Mouse (Mus musculus) testis, adult 2 months (tissue): ENCODE measurements around the gene Perm1. TPM values are rescaled to one million over a fixed set of nuclear protein-coding genes. Genes with fewer than 3 reads are reported as not detected.

ENCODE experiments used
- H3K27ac ChIP-seq: fragments of 200-500 bp; 2 replicates; pipeline ENCODE4 v1.5.1; 2012; ENCODE audit warnings: low read depth, low read length; ENCODE audit not compliant: control insufficient read depth, insufficient read depth
- H3K27me3 ChIP-seq: fragments of 200-500 bp; 2 replicates; pipeline ENCODE4 v1.6.1; 2012; ENCODE audit warnings: mild to moderate bottlenecking, low read length, moderate library complexity; ENCODE audit not compliant: control insufficient read depth, insufficient read depth
- H3K36me3 ChIP-seq: fragments of 200-500 bp; 2 replicates; pipeline ENCODE4 v1.6.1; 2012; ENCODE audit warnings: mild to moderate bottlenecking, low read length; ENCODE audit not compliant: control insufficient read depth, insufficient read depth
- H3K4me1 ChIP-seq: fragments of 200-500 bp; 2 replicates; pipeline ENCODE4 v1.6.1; 2012; ENCODE audit warnings: low read length; ENCODE audit not compliant: control insufficient read depth, insufficient read depth
- H3K4me3 ChIP-seq: fragments of 200-500 bp; 2 replicates; pipeline ENCODE4 v1.5.1; 2012; ENCODE audit warnings: low read depth, mild to moderate bottlenecking, low read length, moderate library complexity, mixed read lengths; ENCODE audit not compliant: control insufficient read depth
- CTCF ChIP-seq: fragments of 200-500 bp; IDR thresholded peaks from 2 replicates; pipeline ENCODE4 v1.5.1; 2012; ENCODE audit warnings: low read depth, mild to moderate bottlenecking, inconsistent platforms, low read length, moderate library complexity; ENCODE audit not compliant: control insufficient read depth, insufficient read depth, insufficient replicate concordance
- POLR2A ChIP-seq: fragments of 200-500 bp; IDR thresholded peaks from 2 replicates; pipeline ENCODE4 v1.6.1; 2012; ENCODE audit warnings: low read depth, mild to moderate bottlenecking, inconsistent platforms, low read length, moderate library complexity; ENCODE audit not compliant: control insufficient read depth
- polyA plus RNA-seq: library from polyadenylated mRNA; depleted of rRNA; stranded (reverse); fragments of >200 nt; gene quantifications from 2 replicates; pipeline ENCODE4 v1.2.3, GENCODE M21; 2012; rRNA removed

The Perm1 gene
- polyA plus RNA-seq = not detected in 2 replicates

GRCm38 (mm10) chr4:156215649-156216048 lies at the start of gene Perm1:
Gene Perm1, plus strand, starts transcription at chr4:156215868.
- Histone ChIP-seq H3K36me3 (no peaks in the 10 kb centered on the region), H3K4me1 (no peaks in the 10 kb centered on the region), H3K27me3 (no peaks in the 10 kb centered on the region), H3K4me3 (no peak within 1 kb of the TSS), H3K27ac (no peak within 1 kb of the TSS)
- TF ChIP-seq CTCF (no peak), POLR2A (no peak)

GRCm38 (mm10) chr4:156166477-156166876 lies 49.2 kb upstream of the Perm1 start:
- Histone ChIP-seq H3K36me3 (no peaks in the 10 kb centered on the region), H3K27me3 (no peaks in the 10 kb centered on the region), H3K4me3 (no peak overlapping the region), H3K4me1 (no peaks in the 10 kb centered on the region), H3K27ac (no peak overlapping the region)
- no peak for TF ChIP-seq POLR2A
- no peak for TF ChIP-seq CTCF

GRCm38 (mm10) chr4:156168611-156169010 lies 47.1 kb upstream of the Perm1 start:
- H3K4me3 ChIP-seq = no peak overlapping the region
- H3K27me3 ChIP-seq = no peaks in the 10 kb centered on the region
- H3K27ac ChIP-seq = no peak overlapping the region
- H3K36me3 ChIP-seq = no peaks in the 10 kb centered on the region
- peaks cover 7% of the 10 kb centered on the region for H3K4me1 ChIP-seq
- no peak for TF ChIP-seq POLR2A
- TF ChIP-seq CTCF = no peak

- Histone ChIP-seq H3K27me3 (no peaks in the 10 kb centered on the region), H3K36me3 (no peaks in the 10 kb centered on the region), H3K4me3 (no peak overlapping the region), H3K27ac (no peak overlapping the region), H3K4me1 (peaks cover 7% of the 10 kb centered on the region)
- no peak for TF ChIP-seq POLR2A
- TF ChIP-seq CTCF = no peak
These were observed 46.5 kb upstream of the Perm1 start for GRCm38 (mm10) chr4:156169129-156169528.

- Histone ChIP-seq H3K4me3 (no peak overlapping the region), H3K36me3 (no peaks in the 10 kb centered on the region), H3K4me1 (peaks cover 7% of the 10 kb centered on the region), H3K27me3 (no peaks in the 10 kb centered on the region), H3K27ac (no peak overlapping the region)
- no peak for TF ChIP-seq POLR2A
- TF ChIP-seq CTCF = no peak
These were observed 43.8 kb upstream of the Perm1 start for GRCm38 (mm10) chr4:156171828-156172227.

GRCm38 (mm10) chr4:156177630-156178029 lies 38.0 kb upstream of the Perm1 start:
- peaks cover 5% of the 10 kb centered on the region for H3K4me1 ChIP-seq
- H3K27me3 ChIP-seq = no peaks in the 10 kb centered on the region
- no peak overlapping the region for H3K4me3 ChIP-seq
- H3K36me3 ChIP-seq = no peaks in the 10 kb centered on the region
- H3K27ac ChIP-seq = no peak overlapping the region
- TF ChIP-seq POLR2A (no peak), CTCF (no peak)

- Histone ChIP-seq H3K4me3 (no peak overlapping the region), H3K36me3 (no peaks in the 10 kb centered on the region), H3K27ac (no peak overlapping the region), H3K4me1 (no peaks in the 10 kb centered on the region), H3K27me3 (no peaks in the 10 kb centered on the region)
- TF ChIP-seq CTCF (no peak), POLR2A (no peak)
These were observed 31.9 kb upstream of the Perm1 start for GRCm38 (mm10) chr4:156183747-156184146.
